Mouse (Mus musculus) common myeloid progenitor, adult 5-6 weeks (primary cell): ENCODE data around the gene Pcare. TPM values are rescaled to one million over a fixed set of nuclear protein-coding genes. Genes with fewer than 3 reads are reported as not detected.

Source experiments
- total RNA-seq: library from RNA; stranded (forward); fragments of 200-1000, 187-1606 nt; gene quantifications from 2 replicates; pipeline ENCODE4 v1.2.3, GENCODE M21; 2017

Gene Pcare
- total RNA-seq, 1 experiment from 2014 or later: not detected

Other genes starting within 250 kb of the Pcare start
- gene Ndc80, start 226.0 kb downstream of the Pcare start, total RNA-seq: 90.5 and 91.4 TPM in 2 replicates
- not detected in 2 replicates for gene Spdya, start 200.8 kb downstream of the Pcare start, total RNA-seq
- 344 and 391 TPM in 2 replicates for gene Wdr43, start 137.0 kb downstream of the Pcare start, total RNA-seq
- not detected in 2 replicates for gene Togaram2, start 79.6 kb downstream of the Pcare start, total RNA-seq
- gene Clip4, start 15.6 kb upstream of the Pcare start, total RNA-seq: 0.19 TPM in 1 of 2 replicates, not detected in the other